Mouse (Mus musculus): ENCODE measurements around the gene Fibcd1.

Gene Fibcd1

DNA sequence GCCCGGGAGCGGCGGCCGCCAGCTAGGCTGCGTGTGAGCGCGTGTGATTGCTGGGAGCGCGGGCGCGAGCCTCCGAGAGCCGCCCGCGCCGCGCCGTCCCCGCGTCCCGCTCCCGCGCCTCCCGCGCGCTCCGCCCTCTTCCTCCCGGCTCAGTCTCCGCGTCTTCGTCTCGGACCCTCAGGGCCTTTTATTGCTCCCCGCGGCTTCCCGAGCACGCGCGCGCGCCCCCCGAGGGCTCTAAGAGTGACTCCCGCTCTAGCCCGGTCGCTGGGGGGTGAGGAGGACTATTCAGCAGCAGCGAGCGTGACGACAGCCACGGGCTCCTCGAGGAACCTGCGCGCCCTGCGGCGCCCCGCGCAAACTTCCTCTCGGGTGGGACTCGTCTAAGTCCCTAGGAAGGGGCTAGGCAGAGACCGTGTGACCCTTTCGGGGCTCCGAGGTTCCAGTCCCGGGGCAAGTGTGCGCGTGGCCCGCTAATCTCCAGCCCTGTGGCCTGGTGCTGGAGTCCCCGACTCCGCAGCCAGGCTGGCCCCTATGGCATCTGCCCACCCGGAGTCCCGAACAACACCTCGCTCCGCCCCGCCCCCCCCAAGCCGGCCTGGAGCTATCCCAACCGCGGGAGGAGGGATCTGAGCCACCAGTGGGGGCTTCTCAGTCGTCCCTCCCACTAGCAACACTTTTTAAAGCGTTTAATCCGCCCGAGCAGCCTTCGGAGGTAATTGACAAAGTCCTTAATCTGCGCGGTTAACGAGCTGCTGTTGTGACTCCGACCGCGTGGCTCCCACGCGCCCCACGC lies at the start of gene Fibcd1:
Gene Fibcd1 (minus strand): TSS at position 110 of the 796 bp plus-strand sequence.
- DNase-seq, result no peak

DNA sequence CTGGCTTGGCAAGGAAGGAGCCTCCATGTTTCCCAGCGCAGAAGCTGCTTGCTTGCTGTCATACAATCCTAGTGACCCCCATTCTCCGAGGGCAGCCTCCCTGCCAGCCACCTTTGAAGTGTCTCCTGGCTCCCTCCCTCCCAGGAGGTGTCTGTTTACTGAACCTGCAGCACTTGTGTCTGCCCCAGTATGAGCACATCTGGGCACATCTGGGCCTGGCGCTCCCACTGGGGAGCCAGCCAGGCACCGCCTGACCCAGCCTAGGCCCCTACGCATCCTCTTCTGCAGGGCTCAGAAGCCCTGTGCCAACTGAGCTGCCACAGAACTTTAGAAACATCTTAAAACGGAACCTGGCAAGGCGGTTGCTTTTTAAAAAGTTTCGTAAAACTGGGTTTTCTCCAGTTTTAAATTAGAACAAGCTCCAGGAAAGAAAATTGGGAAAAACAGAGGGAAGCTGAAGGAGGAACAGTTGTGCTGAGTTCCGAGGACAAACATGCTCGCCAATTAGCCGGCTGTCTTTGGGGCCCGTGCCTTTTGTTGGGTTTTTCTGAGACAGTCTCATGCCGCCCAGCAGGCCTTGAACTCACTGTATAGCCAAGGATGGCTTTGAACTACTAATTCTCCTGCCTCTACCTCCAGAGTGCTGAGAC lies 48.5 kb upstream of the Fibcd1 start:
- DNase-seq, result no peak

DNA sequence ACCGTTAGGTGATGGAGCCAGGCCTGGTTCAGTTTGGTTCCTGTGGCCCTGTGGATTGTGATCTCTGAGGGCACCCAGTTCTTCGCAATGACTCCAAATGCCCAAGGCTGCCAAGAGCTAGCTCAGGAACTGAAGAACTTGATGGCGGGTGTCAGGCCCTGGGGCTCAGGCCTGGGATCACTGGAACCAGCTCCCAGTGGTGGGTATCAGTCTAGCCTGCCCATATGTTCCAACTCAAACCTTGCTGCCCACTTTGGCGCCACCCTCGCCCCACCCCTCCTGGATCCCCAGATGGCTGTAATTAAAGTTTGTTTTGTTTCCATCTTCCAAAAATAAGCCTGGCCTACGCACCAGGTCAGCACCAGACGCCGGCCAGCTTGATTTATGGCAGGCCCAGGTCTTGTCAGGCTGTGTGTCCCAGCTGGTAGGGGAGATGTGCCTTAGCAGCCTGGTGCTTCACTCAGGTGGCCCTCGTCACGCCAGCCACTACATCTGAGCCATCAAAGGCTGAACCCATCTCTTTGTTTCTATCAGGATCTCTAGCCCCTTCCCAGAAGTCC lies 47.4 kb upstream of the Fibcd1 start:
- no peak for DNase-seq

DNA sequence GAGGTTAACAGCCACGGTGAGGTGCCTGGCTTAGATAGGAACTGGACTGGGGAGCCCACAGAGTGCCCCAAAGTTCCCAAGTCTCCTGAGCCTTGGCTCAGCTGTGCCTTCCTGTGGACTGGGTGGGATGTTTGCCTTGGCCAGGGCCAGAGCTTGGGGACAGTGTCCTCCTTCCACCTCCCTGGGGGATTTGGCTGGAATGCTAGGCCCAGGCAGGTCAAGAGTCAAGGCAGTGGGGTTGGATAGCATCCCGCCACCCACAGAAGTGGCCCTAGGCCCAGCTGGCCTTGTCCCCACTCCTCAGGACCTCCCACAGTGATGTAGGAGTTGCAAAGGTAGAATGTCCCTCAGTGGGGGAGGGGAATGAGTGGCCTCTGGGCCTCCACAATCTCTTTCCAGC lies 45.4 kb upstream of the Fibcd1 start:
- DNase-seq, result no peak

DNA sequence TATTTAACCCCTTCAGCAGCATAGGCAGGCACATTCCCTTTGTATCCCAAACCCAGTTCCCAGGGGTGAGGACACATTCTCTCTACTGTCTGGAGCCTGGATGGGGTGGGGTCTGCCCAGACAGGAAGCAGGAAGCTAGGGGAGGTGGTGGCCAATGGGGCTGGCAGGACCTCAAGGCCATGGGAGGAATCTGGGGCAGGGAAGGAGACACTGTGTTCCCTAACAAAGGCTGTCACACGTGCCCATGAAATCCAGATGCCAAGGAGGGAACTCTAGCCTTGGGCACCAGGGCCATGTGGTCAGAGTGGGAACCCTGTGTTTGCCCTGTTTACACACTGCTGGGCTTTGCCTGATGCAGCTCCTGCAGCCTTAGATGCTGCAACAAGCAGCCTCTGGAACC lies 43.1 kb upstream of the Fibcd1 start:
- no peak for DNase-seq

DNA sequence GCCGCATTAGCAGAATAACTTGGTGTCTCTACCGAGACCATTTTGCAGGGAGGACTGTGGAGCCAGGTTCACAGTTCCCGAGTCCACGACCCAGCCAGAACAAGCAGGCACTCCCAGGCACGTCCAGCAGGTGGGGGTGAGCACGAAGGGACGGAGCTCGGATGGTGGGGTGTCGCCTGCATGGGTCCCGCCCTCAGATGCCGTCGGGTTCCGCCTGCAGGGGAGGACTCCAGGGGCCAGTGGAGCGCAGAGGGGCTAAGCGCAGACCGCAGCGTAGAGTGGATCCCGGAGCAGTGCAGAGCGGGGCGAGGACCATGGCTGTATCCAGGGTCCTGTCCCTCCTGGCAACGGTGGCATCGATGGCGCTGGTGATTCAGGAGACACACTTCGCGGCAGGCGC lies 41.2 kb upstream of the Fibcd1 start, which contains the start of gene Lamc3:
Gene Lamc3 (plus strand): TSS at position 262 of the 400 bp plus-strand sequence.
- peak in 1 of 2 experiments; percentile 11 for DNase-seq

DNA sequence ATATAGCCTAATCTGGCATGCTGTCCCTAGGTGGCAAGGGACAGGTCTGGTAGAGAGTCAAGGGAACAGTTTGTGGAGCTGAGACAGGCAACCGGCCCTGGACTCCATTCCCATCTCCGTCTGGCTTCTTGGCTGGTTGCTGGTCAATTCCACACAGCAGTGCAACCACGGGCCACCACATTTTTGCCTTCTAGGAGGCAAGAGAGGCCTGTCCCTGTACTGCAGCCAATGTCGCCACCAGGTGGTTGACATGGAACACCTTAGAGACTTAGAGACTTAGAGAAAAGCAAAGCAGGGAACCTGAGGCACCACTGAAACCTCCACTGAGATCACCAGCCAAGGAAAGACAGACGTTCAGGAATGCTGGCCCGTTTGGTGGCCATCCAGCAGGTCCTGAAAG lies 39.0 kb upstream of the Fibcd1 start:
- DNase-seq, result peak; percentile 42 to 50

DNA sequence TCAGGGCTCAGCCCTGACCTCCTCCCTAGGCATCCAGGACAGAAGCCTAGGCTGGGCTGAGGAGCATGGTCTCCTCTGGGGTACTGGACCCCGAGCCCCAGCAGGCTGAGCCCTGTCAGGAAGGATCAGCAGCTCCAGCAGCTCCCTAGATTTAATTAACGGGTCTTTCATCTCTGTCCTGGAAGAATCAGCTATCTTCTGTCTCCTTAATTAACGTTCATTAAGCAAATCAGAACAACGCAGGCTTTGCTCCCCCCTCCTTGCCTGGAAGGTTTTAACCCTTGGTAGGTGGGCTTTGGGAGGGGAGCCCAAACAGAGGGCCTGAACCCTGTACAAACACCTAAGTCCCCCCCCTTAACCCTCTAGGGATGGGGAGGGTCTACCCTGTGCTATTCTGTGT lies 37.3 kb upstream of the Fibcd1 start:
- DNase-seq, result no peak

DNA sequence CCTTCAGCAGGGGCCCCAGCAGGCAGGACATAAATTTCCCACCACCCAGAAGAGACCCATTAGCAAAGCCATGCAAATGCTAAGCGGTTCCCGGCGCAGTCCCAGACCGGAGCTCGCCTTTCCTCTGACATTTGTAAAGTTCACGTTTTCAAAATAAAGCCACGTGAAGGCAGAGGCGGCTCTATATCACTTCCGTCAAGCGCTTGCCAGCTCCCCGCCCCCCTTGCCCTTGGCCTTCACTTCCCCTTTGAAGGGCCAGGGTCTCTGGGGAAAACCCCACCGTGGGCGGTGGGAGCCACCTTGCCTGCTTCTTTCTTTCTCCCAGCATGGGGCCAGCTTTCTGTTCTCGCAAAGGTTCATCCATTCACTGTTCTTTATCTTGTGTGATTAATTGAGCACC lies 35.1 kb upstream of the Fibcd1 start:
- peak; percentile 68 to 72 for DNase-seq

DNA sequence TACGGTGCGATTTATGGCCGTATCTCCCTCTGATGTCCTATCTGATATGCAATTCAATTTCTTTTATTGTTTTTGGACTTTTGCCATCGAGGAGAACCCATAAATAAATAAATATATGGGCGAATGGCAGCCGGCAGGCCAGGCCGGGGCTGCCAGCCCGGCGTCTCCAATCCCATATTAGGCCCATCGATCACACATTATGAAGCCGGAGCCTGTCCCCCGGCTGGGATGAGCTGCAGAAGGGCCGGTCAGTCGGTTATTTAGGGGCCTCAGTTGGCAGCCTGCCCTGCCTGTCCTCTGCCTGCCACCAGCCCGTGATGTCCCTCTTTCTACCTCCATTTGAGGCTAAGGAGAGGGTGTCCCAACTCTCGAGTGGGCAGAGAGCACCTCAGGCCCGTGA lies 32.8 kb upstream of the Fibcd1 start:
- DNase-seq, result no peak

DNA sequence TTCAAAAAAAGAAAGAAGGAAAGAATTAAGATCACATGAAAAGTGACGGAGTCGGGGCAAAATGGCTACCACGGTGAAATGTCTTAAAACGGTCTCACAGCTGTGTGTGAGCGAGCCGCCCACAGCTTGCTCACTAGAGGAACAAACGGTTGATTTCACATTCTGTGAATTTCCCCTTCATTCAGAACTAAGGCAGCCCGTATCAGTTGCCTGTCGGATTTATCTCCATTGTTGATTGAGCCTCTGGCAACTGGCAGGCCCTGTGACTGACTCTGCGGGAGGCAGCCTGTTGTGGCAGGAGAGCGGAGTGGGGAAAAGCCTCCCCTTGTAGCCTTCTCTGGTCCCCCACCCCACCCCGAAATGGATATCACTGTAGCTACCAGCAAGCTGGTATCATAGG lies 30.6 kb upstream of the Fibcd1 start:
- no peak for DNase-seq

DNA sequence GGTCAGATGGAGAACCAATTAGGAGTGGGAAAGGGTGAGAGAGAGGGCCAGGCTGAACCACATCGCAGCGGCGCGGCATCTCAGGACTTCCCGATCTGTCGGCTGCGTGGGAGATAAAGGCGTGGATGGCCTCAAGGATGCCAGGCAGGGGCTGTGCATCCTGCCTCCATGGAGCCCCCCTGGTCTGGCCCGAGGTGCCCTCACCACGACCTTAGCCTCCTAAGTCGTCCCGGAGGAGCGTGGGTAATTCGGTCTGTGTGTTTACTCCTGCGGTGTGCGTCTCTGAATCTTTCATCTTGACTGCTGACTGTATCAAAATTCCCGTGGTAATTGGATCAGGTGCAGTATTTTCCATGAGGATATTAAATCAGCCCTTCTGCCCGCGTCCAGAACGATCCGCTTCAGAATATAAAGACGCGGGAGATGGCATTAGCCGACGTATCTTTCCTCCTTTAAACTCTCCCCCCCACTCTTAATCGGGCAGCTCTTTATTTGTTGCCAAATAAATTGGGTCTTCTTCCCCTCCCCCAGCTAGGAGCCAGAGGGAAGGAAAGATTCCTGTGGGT lies 28.6 kb upstream of the Fibcd1 start:
- no peak for DNase-seq

DNA sequence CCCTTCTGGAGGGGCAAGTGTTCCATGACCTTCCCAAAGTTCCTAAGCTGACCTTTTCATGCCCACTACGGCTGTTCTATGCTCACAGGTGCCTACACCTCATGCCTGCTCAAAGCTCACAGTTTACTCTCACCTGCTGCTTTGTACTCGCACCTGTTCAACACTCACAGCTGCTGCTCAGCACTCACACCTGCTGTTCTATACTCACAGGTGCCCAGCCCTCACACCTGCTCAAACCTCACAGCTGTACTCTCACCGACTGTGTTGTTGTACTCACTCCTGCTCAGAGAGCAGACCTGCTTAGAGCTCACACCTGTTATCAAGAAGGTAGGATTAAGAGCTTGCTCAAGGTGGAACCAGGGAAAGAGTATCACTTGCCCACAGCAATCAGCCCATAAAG lies 24.9 kb upstream of the Fibcd1 start:
- DNase-seq, result no peak

DNA sequence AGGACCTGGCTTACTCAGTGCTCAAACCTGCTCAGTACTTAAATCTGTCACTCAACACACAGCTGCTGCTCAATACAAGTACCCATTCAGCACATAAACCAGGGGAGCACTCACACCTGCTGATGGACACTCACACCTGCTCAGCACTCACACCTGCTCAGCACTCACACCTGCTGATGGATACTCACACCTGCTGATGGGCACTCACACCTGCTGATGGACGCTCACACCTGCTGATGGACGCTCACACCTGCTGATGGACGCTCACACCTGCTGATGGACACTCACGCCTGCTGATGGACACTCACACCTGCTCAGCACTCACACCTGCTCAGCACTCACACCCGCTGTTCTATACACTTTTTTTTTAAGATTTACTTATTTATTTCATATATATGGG lies 23.9 kb upstream of the Fibcd1 start:
- DNase-seq, result no peak

DNA sequence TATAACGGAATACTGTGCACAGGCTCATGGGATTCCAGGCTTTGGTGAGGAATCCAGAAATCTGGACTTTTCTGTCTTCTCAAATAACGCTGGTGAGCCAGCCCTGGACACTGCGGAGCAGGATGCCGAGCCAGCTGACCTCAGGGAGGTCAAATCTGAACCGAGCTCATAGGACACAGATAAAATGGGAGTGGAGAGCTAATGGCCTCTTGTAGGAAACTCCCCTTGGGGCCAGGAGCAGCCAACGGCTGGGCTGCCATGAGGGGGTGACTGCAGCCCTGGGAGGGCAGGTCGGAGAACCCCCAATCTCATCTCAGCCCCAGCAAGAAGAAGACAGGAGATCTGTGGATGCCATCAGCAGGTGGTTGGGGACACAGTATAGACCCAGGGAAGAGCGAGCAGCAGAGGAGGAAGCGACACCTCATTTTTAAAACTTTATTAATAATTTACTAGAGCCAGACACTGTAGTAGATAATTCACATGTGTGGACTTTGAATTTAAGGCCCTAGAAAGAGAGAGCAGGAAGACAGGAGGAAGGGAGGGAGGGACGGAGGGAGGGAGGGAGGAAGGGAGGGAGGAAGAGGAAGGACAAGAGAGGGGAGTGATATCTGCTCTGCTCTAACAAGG lies 22.8 kb upstream of the Fibcd1 start:
- DNase-seq, result no peak

DNA sequence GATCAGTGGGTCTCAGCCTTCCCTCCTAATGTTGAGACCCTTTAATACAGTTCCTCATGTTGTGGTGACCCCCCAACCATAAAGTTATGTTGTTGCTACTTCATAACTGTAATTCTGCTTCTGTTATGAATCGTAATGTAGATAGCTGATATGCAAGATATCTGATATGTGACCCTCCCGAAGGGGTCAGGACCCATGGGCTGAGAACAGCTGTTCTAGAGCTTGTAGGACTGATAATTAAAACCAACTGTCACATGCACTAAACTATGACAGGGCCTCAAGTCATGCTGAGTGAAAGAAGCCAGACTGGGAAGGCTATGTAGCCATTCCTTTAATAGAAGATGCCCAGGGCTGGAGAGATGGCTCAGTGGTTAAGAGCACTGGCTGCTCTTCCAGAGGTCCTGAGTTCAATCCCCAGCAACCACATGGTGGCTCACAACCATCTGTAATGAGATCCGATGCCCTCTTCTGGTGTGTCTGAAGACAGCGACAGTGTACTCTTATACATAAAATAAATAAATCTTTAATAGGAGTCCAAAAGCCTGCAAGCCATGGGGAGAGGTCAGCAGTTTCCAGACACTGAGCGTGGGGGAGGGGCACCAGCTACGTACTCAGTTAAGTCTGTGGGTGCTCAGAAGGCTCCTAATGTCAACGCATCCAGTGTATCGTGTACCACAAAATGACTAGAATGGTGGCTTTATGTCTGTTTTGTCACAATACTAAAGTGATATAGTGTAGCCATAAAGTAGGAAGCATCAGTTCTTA lies 22.1 kb upstream of the Fibcd1 start:
- no peak for DNase-seq

DNA sequence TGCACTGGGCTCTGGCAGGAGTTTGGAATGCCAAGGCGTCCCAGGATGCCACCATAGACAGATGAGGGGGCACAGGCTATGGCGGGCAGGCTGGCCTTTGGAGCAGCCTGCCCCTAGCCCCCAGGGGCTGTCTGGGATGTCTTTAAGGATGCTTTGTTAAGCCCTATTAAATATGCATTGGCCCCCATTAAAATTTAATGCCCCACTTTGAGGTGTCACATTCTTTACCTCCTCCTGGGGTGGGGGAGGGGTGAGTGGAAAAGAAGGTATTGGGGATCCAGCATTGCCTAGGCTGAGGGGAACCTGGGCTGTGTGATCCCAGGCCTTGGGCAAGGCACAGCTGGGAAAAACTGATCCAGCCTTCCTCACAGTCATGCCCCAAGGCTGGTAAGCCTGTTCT lies 20.0 kb upstream of the Fibcd1 start:
- no peak for DNase-seq

DNA sequence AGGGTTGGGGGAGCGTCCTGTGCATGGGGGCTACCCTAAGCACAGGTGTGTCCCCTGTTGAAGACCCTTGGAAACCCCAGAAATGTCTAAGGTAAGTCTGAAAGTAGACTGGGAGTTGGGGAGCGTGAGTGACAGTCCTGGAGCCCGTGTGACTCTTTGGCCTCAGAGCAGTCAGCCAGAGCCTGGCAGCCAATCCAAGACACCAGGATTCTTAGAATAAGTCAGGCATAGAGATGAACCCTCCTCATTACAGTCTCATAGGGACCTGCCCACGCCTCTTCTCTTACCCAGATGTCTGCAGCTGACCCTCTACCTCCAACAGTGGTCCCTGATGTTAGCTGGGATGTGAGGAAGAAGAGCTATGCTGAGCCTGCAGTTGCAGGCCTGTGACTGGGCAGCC lies 19.5 kb upstream of the Fibcd1 start:
- DNase-seq, result no peak

DNA sequence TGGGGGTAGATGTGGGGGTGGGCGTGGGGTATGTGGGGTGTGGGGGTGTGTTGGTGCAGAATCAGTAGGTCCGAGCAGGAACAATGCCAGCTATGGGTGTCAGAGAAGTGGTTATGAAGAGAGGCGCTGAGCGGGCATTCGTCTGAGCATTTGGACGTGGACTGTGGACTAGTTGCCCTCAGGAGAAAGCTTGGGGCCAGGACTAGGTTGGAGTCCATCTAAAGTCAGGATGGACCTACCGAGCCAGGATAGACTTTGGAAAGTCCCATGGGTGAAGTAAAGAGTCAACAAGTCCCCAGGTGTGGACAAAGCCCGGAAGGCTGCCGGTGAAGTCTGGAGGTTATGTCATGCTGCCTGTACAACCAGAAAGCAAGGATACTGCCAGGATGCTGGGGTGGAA lies 19.1 kb upstream of the Fibcd1 start:
- DNase-seq, result no peak

DNA sequence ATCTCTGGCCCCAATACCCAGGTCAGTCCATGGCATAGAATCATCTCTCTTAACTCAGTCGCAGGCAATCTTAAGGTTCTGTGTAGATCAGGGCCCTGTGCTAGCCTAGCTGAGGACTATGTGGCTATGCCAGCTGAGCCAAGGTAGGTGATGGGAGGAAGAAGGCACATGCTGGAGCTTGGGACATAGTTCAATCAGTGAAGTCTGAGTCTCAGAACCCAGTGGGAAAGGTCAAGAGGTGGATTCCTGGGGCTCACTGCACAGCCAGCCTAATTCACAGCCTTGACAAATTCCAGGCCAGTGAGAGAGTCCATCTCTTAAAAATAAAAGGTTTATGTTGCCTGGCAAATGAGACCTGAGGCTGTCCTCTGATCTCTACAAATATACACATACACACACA lies 18.0 kb upstream of the Fibcd1 start:
- no peak for DNase-seq

DNA sequence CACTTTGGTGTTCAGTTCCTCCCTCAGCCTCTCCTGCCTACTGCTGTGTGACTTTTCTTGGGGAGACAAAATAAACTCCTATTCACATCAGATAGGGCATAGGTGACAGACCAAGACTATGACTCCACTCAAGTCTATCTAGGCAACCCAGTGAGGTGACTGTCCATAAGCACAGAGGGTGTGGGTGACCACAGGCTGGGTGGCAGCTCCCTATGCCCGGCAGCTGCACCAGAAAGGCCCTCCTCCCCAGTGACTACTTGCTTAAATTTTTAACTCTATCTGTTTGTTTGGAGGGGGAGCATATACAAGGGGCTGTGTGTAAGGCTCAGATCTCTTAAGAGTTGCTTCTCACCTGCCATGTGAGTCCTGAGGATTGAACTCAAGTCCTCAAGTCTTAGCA lies 17.1 kb upstream of the Fibcd1 start:
- no peak for DNase-seq

DNA sequence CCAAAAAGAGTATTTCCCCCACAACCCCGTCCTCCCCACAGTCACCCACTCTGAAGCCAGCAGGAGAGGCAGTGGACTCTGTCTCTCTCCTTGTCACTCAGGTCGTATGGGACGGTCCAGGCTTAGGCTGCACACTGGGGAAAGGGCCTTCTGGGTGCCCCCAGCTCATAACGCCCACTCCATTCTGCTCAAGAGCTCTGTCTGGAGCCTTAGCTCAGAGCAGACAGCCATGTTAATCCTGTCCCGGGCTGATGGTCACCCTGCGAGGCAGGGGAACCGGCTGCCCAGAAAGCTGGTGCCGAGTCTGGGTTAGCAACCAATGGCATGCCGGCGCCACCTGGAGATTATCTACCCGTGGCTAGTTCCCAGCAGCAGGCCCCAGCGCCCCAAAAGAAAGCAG lies 12.7 kb upstream of the Fibcd1 start:
- DNase-seq, result no peak

DNA sequence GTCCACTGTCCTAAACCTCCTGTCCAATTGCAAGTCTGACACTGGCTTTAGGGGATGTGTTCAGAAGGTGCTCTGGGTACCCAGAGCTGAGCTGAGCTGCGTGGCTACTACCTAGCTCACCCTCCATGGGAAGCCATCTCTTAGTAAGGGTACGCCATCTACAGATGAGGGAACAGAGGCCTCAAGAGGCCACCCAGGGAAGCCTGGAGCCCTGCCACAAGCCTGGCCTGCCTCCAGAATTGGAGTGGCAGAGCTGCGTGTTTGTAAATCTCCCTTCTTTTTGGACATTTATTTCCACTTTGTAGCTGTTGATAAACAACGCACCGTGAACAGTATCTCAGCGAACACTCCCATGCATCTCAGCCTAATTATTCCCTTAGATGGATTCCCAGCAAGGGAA lies 11.4 kb upstream of the Fibcd1 start:
- no peak for DNase-seq
